10 mouse cellular contexts compared by ENCODE assay signal in genomic region chr1:189075671-189076070, GRCm38 (mm10).
DNase-seq lines count a peak whose midpoint lies in the region.
"Had no signal": no experiment of that assay in that cellular context is flagged by ENCODE, and none has a peak within 500 bp of the region (broad histone marks: within the 10 kb centered on the region; RNA-seq: fewer than 3 reads in every experiment).

No protein-coding gene starts in this region.

- peak; percentile 28 for DNase-seq in adrenal gland, postnatal 14 days
- no peak for DNase-seq in adrenal gland, adult 18-20 months (ENCODE audit: low spot score in 2 of 2)
- DNase-seq in kidney, adult 8-10 months = peak; percentile 5 to 13
- DNase-seq in kidney, adult 18-20 months = no peak
- peak; percentile 25 for DNase-seq in kidney, postnatal 14 days
- DNase-seq in lung, postnatal 4 days = peak; percentile 16 to 42
- no peak for DNase-seq in spleen, adult 18-20 months
- DNase-seq in MN1 (ENCODE audit: low spot score) = no peak
- DNase-seq: cerebellum, adult 8-10 months; embryo, embryonic 11 days had no signal

Comparison
In these comparisons a context has a peak if more than half of its experiments do, and no peak if none do; other contexts are left out.
1. DNase-seq: peak in adrenal gland, postnatal 14 days (single experiment), kidney, adult 8-10 months (2 of 2), kidney, postnatal 14 days (single experiment) and lung, postnatal 4 days (2 of 2); none in adrenal gland, adult 18-20 months (0 of 2), kidney, adult 18-20 months (single experiment), spleen, adult 18-20 months (0 of 2) and MN1 (single experiment).